Comparison of ENCODE assay signal across 8 mouse cellular contexts in the genomic region with DNA sequence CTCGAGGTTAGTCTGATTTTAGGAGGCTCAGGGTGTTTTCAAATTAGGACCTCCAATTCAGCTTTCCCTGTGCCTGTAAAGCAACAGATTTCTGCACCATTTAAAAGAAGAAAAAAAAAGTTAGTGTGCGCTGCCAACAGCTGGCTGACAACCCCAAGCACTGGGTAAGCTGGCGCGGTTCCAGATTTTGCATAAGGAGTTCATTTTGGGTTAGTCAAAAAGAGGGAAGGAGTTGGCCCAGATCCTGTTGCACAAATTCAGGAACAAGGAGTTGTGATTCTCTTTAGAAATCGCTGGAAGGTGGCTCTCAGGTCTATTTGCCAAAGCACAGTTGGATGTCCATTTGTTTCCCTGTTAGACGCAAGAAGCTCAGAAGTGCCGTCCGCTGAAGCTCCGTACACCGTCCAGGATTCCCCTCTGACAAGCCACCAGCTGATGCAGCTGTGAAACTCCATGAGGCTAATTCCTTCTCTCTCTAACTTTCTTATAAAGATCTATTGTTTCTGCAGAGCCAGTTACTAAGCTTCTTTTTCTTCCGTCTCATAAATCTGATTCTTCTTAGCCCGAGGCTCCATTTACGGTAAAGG.
A peak's percentile ranks its signal among the peaks of the same experiment; 100 is the strongest.
DNase-seq lines count a peak whose midpoint lies in the region; ATAC-seq and TF ChIP-seq lines count a peak whose summit lies in the region.

No protein-coding gene starts in this region.

- TF ChIP-seq POLR2A in brain, embryonic 14.5 days (IDR thresholded peaks at IDR 0.05; ENCODE audit: borderline replicate concordance, extremely low read depth, insufficient read depth, insufficient read length, poor library complexity, severe bottlenecking): no peak
- TF ChIP-seq POLR2A in lung, adult 2 months (IDR thresholded peaks at IDR 0.05; ENCODE audit: borderline replicate concordance, extremely low read depth, low read depth, low read length): no peak

- peak; percentile 52 for DNase-seq in liver
- no peak for DNase-seq in liver, embryonic 11.5 days (ENCODE audit: low spot score)
- DNase-seq in brain, embryonic 14.5 days (ENCODE audit: low read depth): peak; percentile 94
- DNase-seq in kidney, postnatal 25 days: peak; percentile 75 to 77
- DNase-seq in lung, adult 2 months: peak; percentile 64

- TF ChIP-seq CTCF in brain, embryonic 14.5 days (IDR thresholded peaks at IDR 0.05; ENCODE audit: borderline replicate concordance, extremely low read depth, insufficient read depth, insufficient read length): no peak
- no peak for TF ChIP-seq CTCF in lung, adult 2 months (IDR thresholded peaks at IDR 0.05; ENCODE audit: insufficient read depth, low read length)

- H3K4me2 ChIP-seq in liver, embryonic 11.5 days: no peak overlapping the region
- H3K4me2 ChIP-seq in stomach, embryonic 14.5 days (replicated peaks; ENCODE audit: low read depth, low read length): no peak overlapping the region; the same call in 1 of the 2 replicates

- no peaks in the 10 kb centered on the region for H3K36me3 ChIP-seq in liver, embryonic 11.5 days (ENCODE audit: control insufficient read depth, insufficient read depth, low read length)
- no peaks in the 10 kb centered on the region for H3K36me3 ChIP-seq in stomach, embryonic 14.5 days (ENCODE audit: control insufficient read depth, insufficient read depth, low read length)

- H3K4me3 ChIP-seq in liver, embryonic 11.5 days (ENCODE audit: low read depth, low read length): no peak overlapping the region
- no peak overlapping the region for H3K4me3 ChIP-seq in lung, adult 2 months (replicated peaks; ENCODE audit: extremely low read depth, low read depth, low read length)
- no peak overlapping the region for H3K4me3 ChIP-seq in stomach, embryonic 14.5 days (ENCODE audit: low read depth, low read length)

- H3K4me1 ChIP-seq in liver, embryonic 11.5 days (replicated peaks; ENCODE audit: control insufficient read depth, insufficient read depth, low read length): peaks cover 4% of the 10 kb centered on the region
- peaks cover 9% of the 10 kb centered on the region for H3K4me1 ChIP-seq in lung, adult 2 months (ENCODE audit: control insufficient read depth, insufficient read depth, low read length)
- H3K4me1 ChIP-seq in stomach, embryonic 14.5 days (ENCODE audit: control insufficient read depth, insufficient read depth, low read length): peaks cover 14% of the 10 kb centered on the region; the same call in 1 of the 2 replicates

- no peak for ATAC-seq in liver, embryonic 11.5 days (replicated peaks; ENCODE audit: low FRiP score)
- peak; percentile 71 for ATAC-seq in frontal cortex, adult (ENCODE audit: low TSS enrichment)
- 0 out of 2 replicates have a peak, but pooled peaks have one; percentile 18 for ATAC-seq in stomach, embryonic 14.5 days (ENCODE audit: insufficient number of reproducible peaks, insufficient read depth, low FRiP score, low read depth)
- no peak for ATAC-seq in erythroid progenitor cell, adult 5-6 weeks (replicated peaks; ENCODE audit: low FRiP score, poor library complexity, severe bottlenecking)

- H3K27me3 ChIP-seq in liver, embryonic 11.5 days (replicated peaks; ENCODE audit: control insufficient read depth, insufficient read depth, low read length): no peaks in the 10 kb centered on the region
- no peaks in the 10 kb centered on the region for H3K27me3 ChIP-seq in stomach, embryonic 14.5 days (ENCODE audit: control insufficient read depth, insufficient read depth, low read length)

- H3K9ac ChIP-seq in liver, embryonic 11.5 days (ENCODE audit: low read depth, low read length): no peak overlapping the region
- no peak overlapping the region for H3K9ac ChIP-seq in stomach, embryonic 14.5 days (replicated peaks; ENCODE audit: low read depth, low read length)

- H3K9me3 ChIP-seq in liver, embryonic 11.5 days (ENCODE audit: control insufficient read depth, low read length): no peaks in the 10 kb centered on the region
- H3K9me3 ChIP-seq in stomach, embryonic 14.5 days (ENCODE audit: control insufficient read depth, low read depth, low read length): no peaks in the 10 kb centered on the region

- 85% methylated on average over 13 of the region's 13 CpGs for WGBS in liver, embryonic 11.5 days
- WGBS in lung, adult 2 months: 39% methylated on average over 13 of the region's 13 CpGs
- WGBS in stomach, embryonic 14.5 days: 43% methylated on average over 13 of the region's 13 CpGs

- H3K27ac ChIP-seq in liver, embryonic 11.5 days (ENCODE audit: low read depth, low read length): no peak overlapping the region
- peak overlapping the region; percentile 30; the same call in 1 of the 2 replicates for H3K27ac ChIP-seq in stomach, embryonic 14.5 days (ENCODE audit: low read length)

Comparison
In these comparisons a context has a peak if more than half of its experiments do, and no peak if none do; other contexts are left out.
1. ATAC-seq: peak in frontal cortex, adult (single experiment) and stomach, embryonic 14.5 days (single experiment); none in liver, embryonic 11.5 days (single experiment) and erythroid progenitor cell, adult 5-6 weeks (single experiment).